Mouse (Mus musculus): ENCODE measurements around the gene Krtap29-1.

Krtap29-1 gene

DNA sequence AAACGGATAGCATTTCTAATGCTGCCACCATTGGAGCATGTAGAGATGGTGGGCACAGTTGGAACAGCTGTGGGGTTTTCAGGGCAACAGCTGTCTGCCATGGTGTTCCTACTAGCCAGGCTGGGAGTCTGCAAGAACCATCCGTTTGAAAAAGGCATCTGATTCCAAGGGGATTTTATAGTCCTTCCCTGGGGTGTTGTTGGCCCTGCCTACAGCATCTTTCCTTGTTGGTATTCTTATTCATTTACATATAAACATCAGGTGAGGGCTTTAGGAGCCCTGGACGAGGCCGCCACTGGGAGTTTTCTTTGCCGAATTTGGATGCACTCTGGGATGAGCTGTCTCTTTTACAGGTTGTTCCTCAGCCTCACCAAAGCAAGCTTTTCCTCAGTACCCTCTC lies at the start of gene Krtap29-1:
Gene Krtap29-1, minus strand, starts transcription at position 101 of the 400 bp plus-strand sequence.
- no peak for DNase-seq

DNA sequence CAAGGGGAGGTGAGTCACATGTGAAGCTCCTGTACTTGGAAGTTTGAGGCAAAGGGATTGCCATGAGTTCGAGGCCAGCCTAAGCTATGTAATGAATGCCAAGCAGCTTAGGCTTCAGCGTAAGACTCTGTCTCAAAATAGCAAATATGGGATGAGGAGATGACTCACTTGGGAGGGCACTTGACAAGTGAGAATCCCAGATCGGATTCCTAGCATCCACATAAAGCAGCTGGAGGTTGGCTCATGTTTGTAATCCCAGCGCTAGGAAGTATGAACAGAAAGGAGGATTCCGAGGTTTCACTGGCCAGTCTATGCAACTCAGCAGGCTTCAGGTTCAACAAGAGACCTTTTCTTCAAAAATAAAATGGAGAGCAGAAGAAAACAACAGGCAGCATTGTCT lies 42.6 kb upstream of the Krtap29-1 start:
- no peak for DNase-seq

DNA sequence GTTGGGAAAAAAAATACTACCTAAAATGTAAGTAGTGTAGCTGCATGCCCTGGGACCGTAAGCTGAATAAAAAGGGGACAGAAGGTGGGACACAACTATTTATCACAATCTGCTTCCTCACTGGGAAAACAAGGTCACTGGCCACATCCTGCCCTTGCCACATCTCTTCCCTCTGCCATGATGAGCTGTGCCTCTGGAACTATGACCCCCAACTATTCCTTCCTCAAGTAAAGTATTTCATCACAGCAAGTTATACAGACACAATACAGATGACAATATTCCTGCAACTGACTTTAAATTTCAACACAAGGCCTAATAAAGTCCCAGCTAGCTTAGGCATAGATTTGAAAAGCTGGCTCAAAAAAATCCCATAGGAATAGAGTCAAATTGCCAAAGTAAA lies 40.6 kb upstream of the Krtap29-1 start:
- no peak for DNase-seq

DNA sequence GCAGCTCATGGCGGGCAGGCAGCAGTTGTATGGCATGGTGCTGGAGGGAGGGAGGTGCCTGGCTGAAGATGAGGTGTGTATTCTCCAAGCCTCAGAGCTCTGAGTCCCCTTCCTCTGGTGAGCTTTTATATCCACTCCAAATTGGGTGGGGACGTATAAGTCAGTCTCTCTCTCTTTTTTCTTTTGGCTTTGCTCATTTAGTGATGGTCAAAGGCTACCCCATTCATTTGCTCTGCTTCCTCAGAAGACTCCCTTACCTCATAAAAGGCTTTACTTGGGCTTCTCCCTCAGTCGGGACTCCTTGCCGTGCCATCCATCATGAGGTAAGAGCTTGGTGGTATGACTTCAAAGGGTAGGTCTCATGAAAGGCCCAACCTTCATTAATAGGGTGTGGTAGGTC lies 37.3 kb upstream of the Krtap29-1 start, which contains the start of gene Krt33a:
Gene Krt33a, minus strand, starts transcription at position 101 of the 400 bp plus-strand sequence.
- no peak for DNase-seq

DNA sequence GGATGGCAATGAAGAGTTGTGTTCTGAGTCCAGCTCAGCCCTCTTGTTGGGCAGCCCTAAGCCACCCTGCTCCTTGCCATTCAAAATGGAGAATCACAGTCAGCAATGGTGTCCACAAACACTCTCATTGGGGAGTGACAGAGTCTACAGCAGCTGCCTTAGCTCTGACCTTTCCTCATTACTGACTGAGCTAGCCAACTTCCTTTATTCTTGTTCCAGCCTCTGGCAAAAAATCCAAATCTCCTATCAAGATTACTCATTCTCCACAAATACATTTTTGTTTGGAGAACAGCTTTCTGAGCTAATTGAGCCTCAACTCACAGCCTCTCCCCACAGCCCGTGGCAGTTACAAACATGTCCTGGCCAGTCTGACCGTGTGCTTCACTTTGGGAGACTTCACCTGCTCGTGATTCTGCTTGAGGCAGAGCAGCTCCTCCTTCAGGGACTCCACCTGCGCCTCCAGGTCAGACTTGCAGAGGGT lies 34.9 kb upstream of the Krtap29-1 start:
- DNase-seq = no peak

DNA sequence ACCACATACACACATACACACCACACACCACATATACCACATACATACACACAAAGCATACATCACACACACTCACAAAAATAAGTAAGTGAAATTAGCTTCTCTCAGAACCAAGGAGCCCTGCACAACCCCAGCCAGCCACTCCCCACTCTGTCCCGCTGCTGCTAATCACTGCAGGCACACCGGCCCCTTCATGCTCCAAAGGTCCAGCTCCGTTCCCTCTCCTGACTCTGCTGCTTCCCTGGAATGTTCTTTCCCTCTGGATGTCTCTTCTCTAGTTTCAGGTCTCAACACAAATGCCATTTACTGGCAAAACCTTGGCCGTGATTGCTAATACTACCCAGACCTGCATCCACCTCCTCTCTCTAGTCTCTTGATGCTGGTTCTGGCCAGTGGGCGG lies 31.8 kb upstream of the Krtap29-1 start:
- DNase-seq = no peak

DNA sequence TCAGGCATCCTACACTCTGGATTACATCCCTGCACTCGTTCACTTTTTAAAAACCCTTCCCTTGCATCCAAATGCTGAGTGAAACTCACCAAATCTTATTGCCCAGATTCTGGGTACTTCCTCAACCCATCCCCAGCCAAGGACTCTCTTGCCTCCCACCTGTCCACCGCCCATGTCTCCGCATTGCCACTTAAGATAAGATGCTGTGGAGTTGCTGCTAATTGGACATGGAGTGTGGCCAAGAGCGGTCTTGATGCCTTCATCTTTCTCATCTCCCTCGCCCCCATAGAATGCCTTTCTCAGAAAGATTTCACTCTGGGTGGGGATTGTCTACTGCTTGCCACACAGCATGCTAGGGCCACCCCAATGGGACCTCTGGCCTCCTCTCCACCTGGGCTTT lies 29.5 kb upstream of the Krtap29-1 start:
- no peak for DNase-seq

DNA sequence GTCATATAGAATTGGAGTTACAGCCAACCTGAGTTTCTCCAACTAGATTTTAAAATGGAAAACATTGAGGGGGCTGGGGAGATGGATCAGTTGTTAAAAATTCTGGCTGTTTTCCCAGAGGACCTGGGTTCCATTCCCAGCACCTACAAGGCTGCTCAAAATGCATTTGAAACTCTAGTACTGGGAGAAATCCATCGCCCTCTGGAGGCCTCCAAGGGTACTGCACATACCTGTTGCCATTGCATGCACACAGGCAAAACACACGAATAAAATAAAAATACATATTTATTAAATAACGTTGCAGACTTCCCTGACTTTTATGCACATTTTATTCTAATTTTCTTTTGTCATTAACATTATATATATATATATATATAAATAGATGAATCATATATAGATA lies 27.8 kb upstream of the Krtap29-1 start:
- peak; percentile 22 to 39 for DNase-seq

DNA sequence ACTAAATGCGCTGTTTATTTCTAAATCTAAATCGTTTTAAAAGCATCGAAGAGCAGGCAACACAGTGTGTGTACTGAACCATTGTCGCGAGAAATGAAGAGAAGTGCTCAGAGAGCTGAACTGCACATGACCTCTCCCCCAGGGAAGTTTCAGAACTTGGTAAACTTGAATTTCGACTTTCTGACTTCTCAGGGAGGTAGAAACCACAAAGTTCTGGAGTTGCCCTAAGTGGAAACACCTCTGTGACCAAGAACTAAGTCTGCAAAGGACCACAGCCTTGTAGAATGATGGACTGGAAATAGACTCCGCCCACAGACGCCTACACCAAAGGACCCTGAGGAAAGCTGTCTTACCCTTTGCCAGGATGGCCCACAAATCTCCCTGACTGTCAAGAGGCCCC lies 27.1 kb upstream of the Krtap29-1 start:
- DNase-seq = no peak

DNA sequence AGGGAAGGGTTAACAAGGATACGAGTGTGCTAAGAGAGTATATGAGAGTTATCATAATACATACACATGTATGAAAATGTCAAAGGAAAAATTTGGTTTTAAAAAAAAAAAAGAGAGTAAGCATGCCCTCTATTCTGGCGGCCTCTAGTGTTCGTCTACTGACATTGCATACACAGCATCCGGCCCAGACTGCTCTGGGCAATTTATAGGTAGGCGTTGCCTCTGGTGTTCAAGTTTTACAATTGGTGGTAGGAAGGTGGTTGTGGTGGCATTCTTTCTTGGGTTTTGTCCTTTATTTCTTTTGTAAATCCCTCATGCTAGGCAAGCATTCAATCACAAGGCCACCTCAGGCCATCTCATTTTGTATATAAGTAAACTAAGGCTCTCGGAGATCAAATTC lies 26.0 kb upstream of the Krtap29-1 start:
- peak; percentile 74 to 76 for DNase-seq

DNA sequence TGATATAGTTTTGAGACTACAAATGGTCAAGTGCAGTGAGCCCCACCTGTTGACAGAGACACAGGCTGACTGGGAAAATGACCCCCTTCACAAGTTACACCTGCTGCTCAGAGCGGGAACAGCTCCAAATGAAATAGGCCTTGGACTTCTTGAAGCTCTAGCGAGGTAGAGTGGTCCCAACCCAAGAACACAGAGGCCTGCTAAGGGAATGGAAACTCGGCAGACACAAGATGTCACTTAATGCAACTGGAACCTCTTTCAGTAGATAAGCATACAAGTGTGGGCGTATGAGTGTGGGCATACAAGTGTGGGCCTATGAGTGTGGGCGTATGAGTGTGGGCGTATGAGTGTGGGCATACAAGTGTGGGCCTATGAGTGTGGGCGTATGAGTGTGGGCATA lies 20.2 kb upstream of the Krtap29-1 start:
- no peak for DNase-seq

DNA sequence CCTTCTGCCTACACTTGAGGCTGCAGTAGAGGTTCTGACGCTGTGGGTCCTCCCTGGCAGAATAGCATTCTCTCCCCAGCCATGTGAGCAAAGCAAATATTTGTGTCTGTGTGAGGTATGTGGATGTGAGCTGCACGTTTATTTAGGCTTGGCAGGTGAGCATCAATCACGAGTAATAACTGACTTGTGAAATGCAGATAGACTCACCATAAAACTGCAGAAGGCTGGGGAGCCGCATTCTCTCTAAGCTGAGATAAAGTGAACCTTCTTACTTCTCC lies 15.5 kb upstream of the Krtap29-1 start:
- no peak for DNase-seq

DNA sequence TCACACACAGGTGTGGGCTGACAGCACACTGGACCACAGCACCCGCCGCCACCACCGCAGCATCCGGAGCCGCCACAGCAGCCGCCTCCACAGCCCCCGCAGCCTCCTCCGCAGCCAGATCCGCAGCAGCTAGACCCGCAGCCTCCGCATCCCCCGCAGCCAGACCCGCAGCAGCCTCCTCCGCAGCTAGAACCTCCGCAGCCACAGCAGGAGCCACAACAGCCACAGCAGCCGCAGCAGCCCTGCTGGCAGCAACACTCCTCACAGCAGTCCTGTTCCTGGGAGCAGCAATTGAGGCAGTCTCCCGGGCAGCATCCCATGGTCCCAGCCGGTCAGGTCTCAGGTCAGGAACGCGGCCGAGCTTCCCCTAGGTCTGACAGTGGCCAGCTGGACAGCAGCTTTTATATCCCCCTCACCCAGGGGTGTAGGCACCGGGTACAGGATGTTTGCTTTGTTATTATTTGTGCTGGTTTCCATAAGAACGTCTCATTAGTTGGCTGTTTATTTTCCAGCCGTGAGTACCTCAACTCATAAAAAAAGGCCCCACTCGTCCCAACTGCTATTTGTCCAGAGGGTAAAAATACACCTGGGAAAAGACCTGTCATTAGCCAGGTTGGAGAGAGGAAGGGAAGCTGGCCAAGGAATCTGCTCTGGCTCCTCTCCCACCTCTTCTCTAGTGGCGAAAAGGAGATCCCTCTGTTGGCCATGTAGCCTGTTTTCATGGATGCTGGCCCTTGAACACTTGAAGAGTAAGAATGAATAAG lies 14.9 kb upstream of the Krtap29-1 start, which contains the start of gene Krtap17-1:
Gene Krtap17-1, minus strand, starts transcription at position 375 of the 764 bp plus-strand sequence.
- peak; percentile 51 to 59 for DNase-seq

DNA sequence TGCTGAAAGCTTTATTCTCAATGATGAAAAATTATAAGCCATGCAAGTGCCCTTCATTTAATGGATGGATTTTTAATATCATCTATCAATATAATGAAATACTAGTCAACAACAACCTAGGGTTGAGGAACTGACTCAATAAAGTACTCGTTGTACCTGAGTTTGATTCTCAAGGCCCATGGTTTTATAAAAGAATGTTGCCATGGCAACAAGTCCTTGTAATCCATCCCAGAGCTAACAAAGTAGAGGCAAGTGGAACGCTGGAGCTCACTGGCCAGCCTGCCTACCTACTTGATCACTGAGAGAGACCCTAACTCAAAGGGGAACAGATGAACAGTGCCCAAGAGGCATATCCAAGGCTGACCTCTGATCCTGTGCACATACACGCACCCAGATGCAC lies 11.7 kb upstream of the Krtap29-1 start:
- DNase-seq = no peak

DNA sequence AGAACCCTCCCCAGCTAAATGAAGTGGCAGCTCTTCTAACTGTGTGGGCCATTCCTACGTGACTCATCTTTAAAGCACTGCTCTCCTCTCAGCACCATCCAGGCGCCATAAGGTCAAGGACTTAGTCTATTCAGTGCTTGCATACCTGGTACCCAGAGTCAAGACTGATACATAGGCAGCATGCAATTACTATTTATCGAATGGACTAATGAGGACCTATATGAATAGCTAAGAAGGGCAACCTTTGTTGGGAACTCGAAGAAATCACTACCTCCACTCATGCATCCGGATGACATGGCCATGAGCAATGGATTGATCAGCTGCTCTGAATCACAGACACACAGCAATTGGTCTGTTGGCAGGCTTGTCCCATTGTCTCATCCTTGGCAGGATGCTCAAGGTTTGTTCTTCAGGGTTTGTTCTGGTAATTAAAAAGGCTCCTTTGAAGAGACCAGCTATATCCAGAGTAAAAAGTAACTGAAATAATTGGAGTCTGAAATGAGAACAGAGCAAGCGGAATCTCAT lies 11.1 kb upstream of the Krtap29-1 start:
- no peak for DNase-seq

DNA sequence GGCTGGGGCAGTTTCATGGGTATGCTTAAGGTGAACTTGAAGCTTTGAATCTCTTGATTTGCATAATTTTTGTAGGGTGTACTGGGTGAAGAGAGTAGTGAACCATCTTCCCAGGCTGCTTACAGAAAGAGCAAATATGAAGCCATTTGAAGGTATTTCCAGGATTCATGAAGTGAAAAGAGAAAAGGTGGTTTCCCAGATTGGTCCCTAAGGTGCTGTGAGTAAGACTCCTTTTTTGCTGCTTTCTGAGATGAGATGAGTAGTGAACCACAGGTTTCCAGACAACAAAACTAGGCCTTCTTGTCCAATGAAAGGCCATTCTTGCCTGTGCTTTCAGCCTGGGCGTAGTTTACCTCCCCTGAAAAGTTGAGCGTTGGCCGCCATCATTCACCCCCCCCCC lies 9.7 kb upstream of the Krtap29-1 start:
- no peak for DNase-seq

DNA sequence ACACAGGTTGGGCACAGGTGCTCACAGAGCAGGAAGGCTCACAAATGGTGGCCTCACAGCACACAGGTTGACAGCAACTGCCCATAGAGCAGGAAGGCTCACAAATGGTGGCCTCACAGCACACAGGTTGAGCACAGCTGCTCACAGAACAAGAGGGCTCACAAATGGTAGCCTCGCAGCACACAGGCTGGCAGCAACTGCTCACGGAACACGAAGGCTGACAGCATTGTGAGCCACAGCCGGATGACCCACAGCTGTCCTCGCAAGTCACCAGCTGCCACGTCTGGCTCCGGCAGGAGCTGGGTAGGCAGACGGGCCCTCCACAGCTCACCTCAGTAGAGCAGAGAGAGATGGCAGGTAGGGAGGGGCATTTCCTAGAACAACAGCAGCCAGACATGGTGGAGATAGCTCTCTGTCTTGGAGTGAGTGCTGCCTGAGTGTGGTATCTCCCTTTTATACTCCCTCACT lies 7.4 kb upstream of the Krtap29-1 start, which contains the start of gene Krtap16-1:
Gene Krtap16-1, minus strand, starts transcription at position 418 of the 468 bp plus-strand sequence.
- no peak for DNase-seq

DNA sequence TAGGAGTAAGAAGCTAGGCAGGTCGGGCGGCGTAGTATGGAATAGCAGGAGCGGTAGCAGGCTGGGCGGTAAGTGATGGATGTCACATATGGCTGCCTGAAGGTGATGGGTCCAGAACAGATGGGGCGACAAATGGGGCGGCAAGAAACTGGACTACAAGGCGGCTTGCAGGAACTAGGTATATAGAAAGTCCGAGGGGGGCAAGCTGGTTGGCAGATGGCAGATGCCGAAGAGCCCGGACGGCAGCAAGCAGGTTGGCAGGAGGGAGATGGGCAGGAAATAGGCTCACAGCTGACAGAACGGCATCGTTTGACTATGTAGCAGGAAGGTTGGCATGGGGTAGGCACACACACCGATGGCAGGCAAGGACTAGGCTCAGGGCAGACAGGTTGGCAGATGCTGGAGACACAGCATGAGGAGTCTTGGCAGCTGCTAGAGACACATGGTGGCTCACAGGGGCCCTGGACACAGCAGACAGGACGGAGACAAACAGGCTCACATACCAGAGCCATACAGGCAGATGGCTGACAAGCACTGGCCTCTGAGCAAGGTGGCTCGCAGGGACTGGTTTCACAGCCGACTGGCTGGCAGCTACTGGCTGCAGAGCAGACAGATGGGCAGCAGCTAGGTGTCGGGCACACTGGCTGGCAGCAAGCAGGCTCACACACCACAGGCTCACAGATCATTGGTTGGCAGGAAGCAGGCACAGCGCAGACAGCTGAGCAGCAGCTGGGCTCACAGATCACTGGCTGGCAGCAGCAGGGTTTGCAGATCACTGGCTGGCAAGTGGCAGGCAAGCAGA lies 6.6 kb upstream of the Krtap29-1 start:
- peak; percentile 87 for DNase-seq

DNA sequence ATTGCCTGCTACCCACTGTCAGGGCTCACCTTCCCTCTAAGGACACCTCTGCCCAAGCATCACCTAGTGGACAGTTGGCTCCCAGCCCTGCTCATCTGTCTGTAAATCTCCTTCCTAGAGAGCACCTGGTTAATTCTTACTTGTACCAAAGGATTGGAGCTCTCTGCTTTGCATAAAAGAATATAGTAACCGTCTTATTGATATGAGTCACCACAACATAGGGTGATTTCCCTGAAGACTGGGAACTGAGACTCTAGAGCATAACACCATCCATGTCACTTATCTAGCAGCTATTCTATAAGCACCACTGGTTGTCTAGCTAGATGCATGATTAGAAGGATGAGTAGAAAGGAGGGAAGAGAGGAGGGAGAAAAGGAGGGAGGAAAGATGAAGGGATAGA lies 4.6 kb upstream of the Krtap29-1 start:
- no peak for DNase-seq

DNA sequence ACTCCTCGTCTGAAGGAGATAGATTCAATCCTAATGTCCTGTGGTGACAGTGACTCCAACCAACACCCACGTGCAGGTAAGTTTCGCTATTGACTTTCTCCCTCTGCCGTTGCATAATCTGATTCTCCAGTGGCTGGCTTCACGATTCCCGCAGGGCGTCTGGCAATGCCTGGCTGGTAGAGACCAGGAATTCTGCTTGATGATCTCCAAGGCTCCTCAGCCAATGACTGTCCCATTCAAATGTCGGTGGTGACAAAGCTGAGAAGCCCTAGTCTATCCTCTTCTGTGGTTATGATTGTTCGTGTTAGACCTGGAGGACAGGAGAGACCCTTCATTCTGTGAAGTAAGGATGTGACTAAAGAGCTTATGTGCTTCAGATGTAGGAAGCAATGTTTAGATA lies 3.9 kb upstream of the Krtap29-1 start:
- DNase-seq = no peak

DNA sequence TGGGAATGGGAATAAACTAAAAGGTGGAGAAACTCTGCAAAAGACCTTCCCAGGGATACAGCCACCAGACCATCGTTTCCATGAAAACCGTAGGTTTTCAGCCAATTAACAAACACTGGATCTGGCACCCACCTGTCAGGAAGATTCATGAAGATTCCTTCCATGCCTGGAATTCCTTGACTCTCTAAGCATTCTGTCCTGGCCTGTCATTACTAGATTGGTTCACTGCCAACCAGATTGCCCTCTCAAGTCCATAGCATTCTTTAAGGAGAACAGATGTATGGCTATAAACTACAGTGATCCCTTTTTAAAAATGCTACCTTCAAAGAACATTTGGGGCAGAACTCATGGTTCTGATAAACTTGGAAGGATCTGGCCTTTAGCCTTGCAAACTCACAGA lies 12.9 kb downstream of the Krtap29-1 start:
- no peak for DNase-seq

DNA sequence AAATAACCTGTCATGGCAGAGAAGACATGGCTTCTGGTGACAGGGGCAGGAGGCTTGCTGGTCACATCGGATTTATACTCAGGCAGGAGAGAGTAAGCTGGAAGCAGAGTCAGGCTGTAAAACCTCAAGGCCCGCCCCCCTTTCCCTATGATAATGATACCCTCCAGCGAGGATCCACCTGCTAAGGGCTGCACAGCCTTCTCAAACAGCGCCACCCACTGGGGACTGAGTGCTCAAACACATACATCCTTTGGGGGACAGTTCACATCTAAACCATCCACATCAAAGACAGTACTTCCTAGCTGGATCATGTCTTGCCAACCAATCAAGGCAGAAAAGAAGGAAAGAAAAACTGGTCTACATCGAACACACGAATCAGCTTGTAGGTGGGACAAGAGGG lies 14.6 kb downstream of the Krtap29-1 start:
- DNase-seq = peak; percentile 8 to 20

DNA sequence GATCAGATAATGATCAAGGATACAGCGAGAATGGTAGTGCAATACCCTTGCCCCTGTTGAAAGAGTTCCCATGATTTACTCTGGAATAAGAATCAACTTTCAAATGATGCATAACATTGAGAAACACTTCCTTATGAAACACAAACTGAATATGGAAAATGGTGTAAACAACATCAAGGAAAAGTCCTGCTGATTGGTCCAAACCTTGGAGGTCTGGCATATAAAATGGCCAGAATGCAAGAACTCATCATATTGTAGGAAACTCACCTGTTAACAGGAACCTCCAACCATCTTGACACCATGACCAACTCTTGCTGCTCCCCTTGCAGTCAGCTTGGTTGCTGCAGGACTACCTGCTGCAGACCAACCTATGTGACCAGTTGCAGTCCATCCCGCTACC lies 30.7 kb downstream of the Krtap29-1 start, which contains the start of gene Krtap9-5:
Gene Krtap9-5, plus strand, starts transcription at position 301 of the 400 bp plus-strand sequence.
- DNase-seq = no peak

Measured in cerebellum, postnatal 10 days (tissue).